Mouse (Mus musculus) left cerebral cortex, postnatal 14 days (tissue): ENCODE data around the gene Igf1r. TPM values are rescaled to one million over a fixed set of nuclear protein-coding genes. Genes with fewer than 3 reads are reported as not detected.

ENCODE experiments used
- DNase-seq, 2 experiments: peaks; one replicate each; pipeline ENCODE4 v3.0.0; 2021 to 2022; ENCODE audit warnings: low spot score in 2 of 2, mixed read lengths in 1 of 2
- intact Hi-C: fragments of 180-260 bp; cut with DNase I; formaldehyde crosslinking; loops from one replicate; pipeline ENCODE4 v1.15.1; 2025
- total RNA-seq, 2 experiments: library from RNA; stranded (reverse); gene quantifications; 2 replicates each; pipeline ENCODE4 v1.2.3; 2021

The Igf1r gene
- total RNA-seq, 2 experiments from 2014 or later = 39.0 to 49.5 TPM

DNA sequence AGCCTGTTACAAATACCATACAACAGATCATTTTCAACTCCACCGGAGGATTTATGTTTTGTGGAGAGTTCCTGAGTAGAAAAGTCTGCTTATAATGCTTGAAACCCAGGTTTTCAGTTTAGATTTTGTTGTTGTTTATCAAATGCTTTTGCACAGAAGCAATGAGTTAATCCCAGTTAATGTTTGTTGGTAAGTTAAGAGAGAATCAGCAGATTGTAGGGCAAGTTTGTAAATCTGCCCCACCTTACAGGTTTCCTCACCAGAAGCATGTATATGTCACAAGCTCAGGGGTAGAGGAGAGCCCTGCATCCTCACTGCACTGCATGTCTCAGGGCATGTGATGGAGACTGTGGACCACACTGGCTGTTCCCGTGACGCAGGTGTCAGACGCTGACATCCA, 114.7 kb downstream of the Igf1r start:
- intact Hi-C loops = no loop called here
- DNase-seq = no peak

DNA sequence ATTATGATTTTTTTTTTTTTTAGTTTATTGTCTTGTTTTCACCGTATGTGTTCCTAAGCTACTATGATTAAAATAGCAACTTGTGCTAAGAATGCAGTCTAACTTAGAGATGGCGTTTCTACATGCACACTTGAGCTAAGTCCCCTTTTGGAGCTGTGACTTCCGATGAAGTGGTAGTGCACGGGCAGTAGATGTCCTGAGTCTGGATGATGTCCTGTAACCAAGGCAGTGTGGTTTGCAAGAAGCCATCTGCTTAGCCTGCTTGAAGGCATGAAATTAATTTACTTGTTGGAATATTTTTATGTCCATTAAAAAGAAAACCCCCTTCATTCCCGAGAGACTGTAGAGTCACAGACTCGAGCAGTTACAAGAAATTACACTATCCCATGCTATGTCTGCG, 116.7 kb downstream of the Igf1r start:
- intact Hi-C loops = no loop called here

GRCm38 (mm10) chr7:68070030-68070429, 117.4 kb downstream of the Igf1r start:
- intact Hi-C loops = no loop called here
- no peak for DNase-seq

More for the DNA sequence above, 116.7 kb downstream of the Igf1r start:
- DNase-seq = no peak

GRCm38 (mm10) chr7:68070626-68071025, 118.0 kb downstream of the Igf1r start:
- intact Hi-C loops = no loop called here
- DNase-seq = peak; percentile 72 to 73

DNA sequence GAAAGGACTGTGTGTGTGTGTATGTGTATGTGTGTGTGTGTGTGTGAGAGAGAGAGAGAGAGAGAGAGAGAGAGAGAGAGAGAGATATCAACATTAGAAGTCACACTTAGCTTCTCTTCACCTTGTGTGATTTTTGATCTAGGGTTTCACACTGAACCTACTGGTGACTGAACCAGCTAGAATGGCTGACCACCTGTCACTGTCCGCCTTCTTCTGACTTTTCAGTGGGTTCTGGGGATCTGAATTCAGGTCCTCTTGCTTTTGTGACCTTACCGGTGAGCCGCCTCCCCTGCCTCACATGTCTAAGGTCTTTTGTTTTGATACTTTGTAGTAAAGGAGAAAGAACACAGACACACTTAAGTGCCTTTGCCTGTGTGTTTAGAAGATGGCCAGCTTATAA, 118.4 kb downstream of the Igf1r start:
- intact Hi-C loops = no loop called here
- DNase-seq = no peak

- no peak for DNase-seq
- intact Hi-C loops = no loop called here
Observed at GRCm38 (mm10) chr7:68071749-68072148, 119.1 kb downstream of the Igf1r start.

DNA sequence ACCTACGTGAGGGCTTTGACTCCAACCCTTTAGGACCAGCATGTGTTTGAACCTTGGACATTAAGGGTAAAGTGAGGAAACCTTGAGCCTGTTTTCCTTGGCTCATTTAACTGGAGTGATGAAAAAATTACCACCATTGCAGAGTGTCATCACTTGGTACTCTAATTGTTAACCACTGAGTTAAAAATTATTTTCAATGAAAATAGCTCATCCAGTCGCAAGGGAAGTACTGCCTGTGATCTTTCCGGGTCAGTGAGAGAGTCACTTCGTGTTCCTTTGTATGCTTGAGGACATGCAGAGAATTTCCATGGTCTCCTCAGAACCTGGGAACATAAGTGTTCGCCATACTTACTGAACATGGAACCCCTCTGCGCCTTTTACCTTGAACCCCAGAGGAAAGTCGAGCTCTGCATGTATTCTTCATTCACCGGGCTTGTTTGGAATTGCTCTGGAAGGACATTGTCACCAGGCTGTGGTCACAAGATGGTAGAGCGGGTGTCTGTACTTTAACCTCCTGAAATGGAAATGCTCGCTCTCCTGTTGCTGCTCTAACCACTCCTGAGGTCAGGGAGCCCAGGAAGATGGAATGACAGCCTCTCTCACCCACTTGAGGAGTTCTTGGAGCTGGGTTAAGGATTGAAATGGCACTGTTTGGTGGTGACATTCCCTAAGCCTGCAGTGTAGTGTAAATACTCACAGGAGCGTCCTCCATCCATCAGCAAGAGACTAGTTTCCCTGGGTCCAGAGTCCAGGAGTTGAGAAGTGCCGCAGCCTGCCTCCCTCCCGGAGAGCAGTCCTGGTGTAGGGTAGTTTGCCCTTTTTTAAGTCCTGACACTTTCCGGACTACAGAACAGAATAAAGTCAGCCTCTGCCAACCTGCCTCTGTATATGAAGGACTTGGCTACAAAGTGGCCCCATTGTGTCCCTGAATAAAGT, 120.2 kb downstream of the Igf1r start:
- intact Hi-C loops = no loop called here

GRCm38 (mm10) chr7:68073460-68073806, 120.8 kb downstream of the Igf1r start:
- intact Hi-C loops = no loop called here
- DNase-seq = no peak

More for the DNA sequence above, 120.2 kb downstream of the Igf1r start:
- DNase-seq = no peak

GRCm38 (mm10) chr7:68074748-68075147, 122.1 kb downstream of the Igf1r start:
- no peak for DNase-seq
- intact Hi-C loops = no loop called here

- no peak for DNase-seq
- intact Hi-C loops = no loop called here
Observed at GRCm38 (mm10) chr7:68075401-68075800, 122.8 kb downstream of the Igf1r start.

- DNase-seq = no peak
- intact Hi-C loops = no loop called here
Observed at GRCm38 (mm10) chr7:68080122-68080845, 127.7 kb downstream of the Igf1r start.

- peak; percentile 52 to 64 for DNase-seq
- intact Hi-C loops = no loop called here
Observed at GRCm38 (mm10) chr7:68085338-68085737, 132.7 kb downstream of the Igf1r start.

GRCm38 (mm10) chr7:68085870-68086341, 133.3 kb downstream of the Igf1r start:
- DNase-seq = no peak
- intact Hi-C loops = no loop called here

DNA sequence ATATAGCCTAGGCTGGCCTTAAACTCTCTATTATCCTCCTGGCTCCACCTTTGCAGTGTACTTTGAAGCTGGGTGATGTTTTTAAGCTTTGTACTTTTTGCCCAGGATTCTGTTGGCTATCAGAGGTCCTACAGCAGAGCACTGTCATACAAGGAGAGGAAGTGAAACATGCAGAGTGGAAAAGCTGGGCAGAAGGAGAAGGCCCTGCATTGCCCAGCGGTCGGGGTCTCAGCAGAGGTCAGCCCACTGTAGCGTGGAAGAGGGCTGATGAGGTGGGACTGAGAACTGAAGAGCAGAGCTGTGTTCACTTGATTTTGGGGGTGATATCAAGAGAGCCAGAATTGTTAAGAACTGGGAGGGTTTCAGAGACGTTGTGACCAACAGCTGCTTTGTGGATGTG, 134.9 kb downstream of the Igf1r start:
- DNase-seq = no peak
- intact Hi-C loops = no loop called here

GRCm38 (mm10) chr7:68088825-68089224, 136.2 kb downstream of the Igf1r start:
- peak; percentile 72 to 87 for DNase-seq
- intact Hi-C loops = no loop called here

- no peak for DNase-seq
- intact Hi-C loops = no loop called here
Observed at GRCm38 (mm10) chr7:68089725-68090124, 137.1 kb downstream of the Igf1r start.

GRCm38 (mm10) chr7:68090576-68090975, 137.9 kb downstream of the Igf1r start:
- peak; percentile 42 to 63 for DNase-seq
- intact Hi-C loops = no loop called here

- DNase-seq = no peak
- intact Hi-C loops = no loop called here
Observed at GRCm38 (mm10) chr7:68092304-68092978, 139.8 kb downstream of the Igf1r start.

DNA sequence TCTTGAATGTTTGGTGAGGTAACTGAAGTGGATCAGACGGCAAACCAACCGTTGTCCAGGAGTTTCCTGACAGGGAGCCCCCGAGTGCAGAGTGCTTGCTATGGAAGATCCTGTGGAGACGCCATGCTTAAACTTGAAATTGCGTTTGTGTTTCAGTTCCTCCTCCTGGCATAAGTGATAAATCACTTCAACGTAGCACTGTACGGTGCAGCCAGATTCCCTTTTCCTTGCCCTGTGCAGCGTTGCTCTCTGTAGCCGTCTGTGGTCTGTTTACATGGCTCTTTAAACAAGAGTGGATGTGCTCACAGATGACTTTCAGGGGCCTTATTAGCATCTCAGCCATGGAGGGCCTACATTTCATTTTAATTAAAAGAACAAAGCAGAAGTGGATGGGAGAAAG, 141.2 kb downstream of the Igf1r start:
- intact Hi-C loops = no loop called here
- no peak for DNase-seq

DNA sequence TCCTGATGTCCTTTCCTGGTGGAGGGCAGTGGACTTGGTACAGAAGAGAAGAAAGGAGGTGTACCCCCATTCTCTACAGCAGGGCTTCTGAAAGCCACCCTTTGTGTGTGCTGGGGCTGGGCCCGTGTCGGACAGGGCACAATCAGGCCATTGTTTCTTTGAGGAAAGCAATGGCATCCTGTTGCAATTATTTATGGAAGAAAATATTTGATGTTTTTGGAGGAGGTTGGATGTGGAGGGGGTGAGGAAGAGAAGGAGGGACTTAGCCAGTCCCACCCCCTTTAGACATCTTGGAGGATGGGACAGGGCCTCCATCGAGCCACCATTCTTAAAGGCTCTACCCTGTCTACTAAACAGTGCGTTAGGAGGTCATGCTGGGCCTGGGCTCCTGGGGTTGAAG, 142.9 kb downstream of the Igf1r start:
- intact Hi-C loops = no loop called here
- DNase-seq = no peak
